Mouse (Mus musculus) G1E (cell line): Measurements from ENCODE around the gene Emc8. TPM values are rescaled to one million over a fixed set of nuclear protein-coding genes. Genes with fewer than 3 reads are reported as not detected.
"Not testable (repeated sequence)": the region's sequence is repeated elsewhere in the genome, so short reads cannot be mapped to it uniquely, and the experiment has no call there.

Experiments used
- ATAC-seq: 2 replicates; pipeline ENCODE4 v1.8.0; 2016; ENCODE audit warnings: mild to moderate bottlenecking; ENCODE audit not compliant: insufficient number of reproducible peaks, poor library complexity, low FRiP score, severe bottlenecking; ENCODE audit errors: extremely low read depth
- DNase-seq: peaks from one replicate; pipeline ENCODE4 v3.0.0; 2012; ENCODE audit warnings: low spot score
- H3K27me3 ChIP-seq: 2 replicates; pipeline ENCODE4 v1.6.1; 2012; ENCODE audit warnings: mild to moderate bottlenecking, low read length, inconsistent platforms; ENCODE audit not compliant: insufficient read depth
- H3K36me3 ChIP-seq: replicated peaks from 2 replicates; pipeline ENCODE3; 2012; ENCODE audit warnings: mild to moderate bottlenecking, inconsistent platforms
- H3K4me1 ChIP-seq: 2 replicates; pipeline ENCODE4 v1.6.1; 2012; ENCODE audit warnings: low read depth, low read length, inconsistent platforms, mixed read lengths; ENCODE audit not compliant: insufficient read depth
- H3K4me3 ChIP-seq: 2 replicates; pipeline ENCODE4 v1.5.1; 2012; ENCODE audit warnings: low read depth, mild to moderate bottlenecking, inconsistent platforms, low read length, moderate library complexity, mixed read lengths
- H3K9me3 ChIP-seq: replicated peaks from 2 replicates; pipeline ENCODE4 v1.6.1; 2012; ENCODE audit warnings: inconsistent platforms
- CTCF ChIP-seq: IDR thresholded peaks from 2 replicates; pipeline ENCODE4 v1.5.1; 2012; ENCODE audit warnings: low read depth, low read length, inconsistent platforms, mixed read lengths
- GATA1 ChIP-seq: IDR thresholded peaks from 2 replicates; pipeline ENCODE4 v1.6.1; 2012; ENCODE audit warnings: borderline replicate concordance, low read length, inconsistent platforms, mixed read lengths
- GATA2 ChIP-seq: IDR thresholded peaks from 2 replicates; pipeline ENCODE4 v1.6.1; 2012; ENCODE audit warnings: low read depth, low read length, inconsistent platforms, borderline replicate concordance
- POLR2AphosphoS5 ChIP-seq: IDR thresholded peaks from 2 replicates; pipeline ENCODE4 v1.6.1; 2012; ENCODE audit warnings: low read depth, low read length, inconsistent platforms; ENCODE audit not compliant: insufficient replicate concordance
- TAL1 ChIP-seq: conservative IDR thresholded peaks from 2 replicates; pipeline ENCODE4 v1.6.1; 2012; ENCODE audit warnings: low read depth, low read length, inconsistent platforms, mixed read lengths
- polyA plus RNA-seq: library from polyadenylated mRNA; stranded (reverse); fragments of >175 nt; gene quantifications from 2 replicates; pipeline ENCODE4 v1.2.3, GENCODE M21; 2012
- total RNA-seq, 2 experiments: library from RNA; stranded (forward) in 1 of 2; stranded (reverse) in 1 of 2; fragments of 200-1000 nt in 1 of 2; fragments of >200 nt in 1 of 2; fragmentation: Nextera tagmentation in 1 of 2; gene quantifications; 2 replicates each; pipeline ENCODE4 v1.2.3; 2014 to 2017

Emc8 gene
- total and polyA plus RNA-seq, 3 experiments = 18.7 to 89.7 (median 41.6) TPM

DNA sequence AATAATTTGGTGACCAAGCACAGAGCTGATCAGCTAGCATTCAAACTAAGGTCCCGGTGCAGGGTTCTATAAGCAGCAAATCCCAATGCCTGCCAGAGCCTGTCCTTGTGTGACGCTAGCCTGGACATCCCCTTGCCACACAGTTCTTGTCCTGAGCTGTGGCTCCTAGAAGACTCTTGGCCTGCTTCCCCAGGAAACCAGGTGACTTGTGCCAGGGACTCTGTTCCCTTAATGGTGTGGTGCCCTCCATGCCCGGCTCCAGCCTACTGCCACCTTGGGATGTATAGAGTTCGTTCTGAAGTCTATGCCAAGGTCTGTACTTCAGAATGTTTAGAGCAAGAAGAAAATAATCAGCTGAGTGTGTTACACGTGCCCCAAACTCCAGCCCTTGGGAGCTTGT is 18.2 kb upstream of the Emc8 start:
- no peak for ATAC-seq

DNA sequence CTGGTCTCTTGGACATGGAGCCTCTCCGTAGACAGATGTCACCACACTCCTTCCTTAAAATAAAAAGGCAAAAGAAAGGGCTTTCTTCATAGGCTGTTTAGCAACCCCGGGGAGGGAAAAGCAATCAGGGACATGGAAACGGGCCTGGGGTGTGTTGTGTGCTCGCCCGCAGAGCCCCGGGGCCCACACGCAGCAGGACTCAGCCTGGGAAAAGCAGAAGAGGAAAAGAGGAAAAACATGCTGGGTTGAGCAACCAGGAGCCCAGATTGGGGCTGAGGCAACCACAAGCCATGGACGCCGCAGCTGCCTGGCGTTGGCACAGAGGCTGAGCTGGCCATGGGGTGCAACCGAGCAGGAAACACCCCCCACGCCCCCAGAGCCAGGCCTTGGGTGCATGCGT is 17.7 kb upstream of the Emc8 start:
- ATAC-seq (no peak), DNase-seq (no peak)
- TF ChIP-seq GATA2 (no peak), POLR2AphosphoS5 (no peak), TAL1 (no peak), CTCF (no peak), GATA1 (no peak)
- Histone ChIP-seq H3K9me3 (no peaks in the 10 kb centered on the region), H3K27me3 (peaks cover 3% of the 10 kb centered on the region; the same call in 1 of the 2 replicates), H3K4me1 (peaks cover 5% of the 10 kb centered on the region; the same call in 1 of the 2 replicates), H3K4me3 (no peak overlapping the region), H3K36me3 (no peaks in the 10 kb centered on the region)

More for the DNA sequence above, 18.2 kb upstream of the Emc8 start:
- Histone ChIP-seq H3K4me3 (no peak overlapping the region), H3K4me1 (peaks cover 5% of the 10 kb centered on the region; the same call in 1 of the 2 replicates), H3K27me3 (no peaks in the 10 kb centered on the region; the same call in 1 of the 2 replicates), H3K36me3 (no peaks in the 10 kb centered on the region), H3K9me3 (peaks cover 1% of the 10 kb centered on the region)
- DNase-seq = no peak
- TF ChIP-seq POLR2AphosphoS5 (no peak), GATA1 (no peak), CTCF (no peak), TAL1 (no peak), GATA2 (no peak)

- no peaks in the 10 kb centered on the region for H3K36me3 ChIP-seq
- no peak for DNase-seq
- H3K9me3 ChIP-seq = no peaks in the 10 kb centered on the region
- TF ChIP-seq GATA2 (no peak), GATA1 (no peak), POLR2AphosphoS5 (no peak), TAL1 (no peak), CTCF (no peak)
- no peak for ATAC-seq
- H3K4me1 ChIP-seq = peaks cover 5% of the 10 kb centered on the region; the same call in 1 of the 2 replicates
- H3K27me3 ChIP-seq = peaks cover 3% of the 10 kb centered on the region; the same call in 1 of the 2 replicates
- no peak overlapping the region for H3K4me3 ChIP-seq
These were observed 17.2 kb upstream of the Emc8 start for GRCm38 (mm10) chr8:120685591-120685990.

GRCm38 (mm10) chr8:120685097-120685496 is 16.7 kb upstream of the Emc8 start:
- H3K4me1 ChIP-seq = peaks cover 6% of the 10 kb centered on the region
- ATAC-seq (no peak), DNase-seq (no peak)
- H3K36me3 ChIP-seq = no peaks in the 10 kb centered on the region
- TF ChIP-seq CTCF = no peak
- TF ChIP-seq TAL1 = no peak
- no peak for TF ChIP-seq GATA1
- TF ChIP-seq POLR2AphosphoS5 = no peak
- no peak for TF ChIP-seq GATA2
- H3K4me3 ChIP-seq = no peak overlapping the region
- H3K27me3 ChIP-seq = peaks cover 3% of the 10 kb centered on the region; the same call in 1 of the 2 replicates
- H3K9me3 ChIP-seq = no peaks in the 10 kb centered on the region

- TF ChIP-seq POLR2AphosphoS5 = no peak
- no peak for TF ChIP-seq TAL1
- no peak for TF ChIP-seq GATA1
- TF ChIP-seq CTCF = no peak
- no peak for TF ChIP-seq GATA2
- H3K4me3 ChIP-seq = no peak overlapping the region
- H3K27me3 ChIP-seq = peaks cover 3% of the 10 kb centered on the region; the same call in 1 of the 2 replicates
- no peaks in the 10 kb centered on the region for H3K9me3 ChIP-seq
- H3K36me3 ChIP-seq = no peaks in the 10 kb centered on the region
- H3K4me1 ChIP-seq = peaks cover 14% of the 10 kb centered on the region
- ATAC-seq (no peak), DNase-seq (no peak)
These were observed 15.7 kb upstream of the Emc8 start for GRCm38 (mm10) chr8:120684082-120684481.

- TF ChIP-seq CTCF (no peak), GATA2 (no peak), TAL1 (no peak), GATA1 (no peak), POLR2AphosphoS5 (no peak)
- Histone ChIP-seq H3K4me3 (no peak overlapping the region), H3K9me3 (no peaks in the 10 kb centered on the region), H3K27me3 (peaks cover 3% of the 10 kb centered on the region; the same call in 1 of the 2 replicates), H3K36me3 (no peaks in the 10 kb centered on the region), H3K4me1 (peaks cover 14% of the 10 kb centered on the region)
- ATAC-seq (no peak), DNase-seq (no peak)
These were observed 15.2 kb upstream of the Emc8 start for GRCm38 (mm10) chr8:120683602-120684001.

GRCm38 (mm10) chr8:120681113-120681512 is 12.7 kb upstream of the Emc8 start:
- H3K27me3 ChIP-seq = peaks cover 3% of the 10 kb centered on the region; the same call in 1 of the 2 replicates
- peaks cover 11% of the 10 kb centered on the region for H3K36me3 ChIP-seq
- peaks cover 16% of the 10 kb centered on the region for H3K4me1 ChIP-seq
- H3K9me3 ChIP-seq = no peaks in the 10 kb centered on the region
- H3K4me3 ChIP-seq = no peak overlapping the region
- ATAC-seq (no peak), DNase-seq (no peak)
- TF ChIP-seq CTCF (no peak), POLR2AphosphoS5 (no peak), GATA1 (no peak), TAL1 (no peak), GATA2 (no peak)

DNA sequence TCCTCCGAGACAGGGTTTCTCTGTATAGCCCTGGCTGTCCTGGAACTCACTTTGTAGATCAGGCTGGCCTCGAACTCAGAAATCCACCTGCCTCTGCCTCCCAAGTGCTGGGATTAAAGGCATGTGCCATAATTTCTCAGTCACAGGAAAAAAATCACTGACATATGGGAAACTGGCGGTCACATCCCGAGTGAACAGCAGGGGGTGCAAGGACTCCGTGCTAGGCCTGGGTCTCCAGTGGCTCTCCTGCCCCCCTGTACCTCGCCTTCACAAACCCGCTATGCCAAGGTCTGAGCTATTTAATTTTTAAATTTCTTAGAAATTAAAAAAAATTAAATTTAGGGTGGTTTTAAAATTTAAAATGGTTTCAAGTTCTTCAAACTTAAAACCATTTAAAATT is 12.0 kb upstream of the Emc8 start:
- H3K4me3 ChIP-seq, H3K9me3 ChIP-seq, H3K27me3 ChIP-seq, ATAC-seq, DNase-seq: not testable (repeated sequence)
- Histone ChIP-seq H3K36me3 (peaks cover 17% of the 10 kb centered on the region), H3K4me1 (peaks cover 19% of the 10 kb centered on the region)
